ENCODE assay signal across 26 mouse cellular contexts in genomic region chr7:84192256-84192655, GRCm38 (mm10). TPM values are rescaled to one million over a fixed set of nuclear protein-coding genes. Genes with fewer than 3 reads are reported as not detected.
DNase-seq lines count a peak whose midpoint lies in the region; ATAC-seq and TF ChIP-seq lines count a peak whose summit lies in the region.
"Had no signal": no experiment of that assay in that cellular context is flagged by ENCODE, and none has a peak within 500 bp of the region (broad histone marks: within the 10 kb centered on the region; RNA-seq: fewer than 3 reads in every experiment).

No protein-coding gene starts in this region.

- peak; percentile 42 for DNase-seq in CD4-positive, CD25-positive, alpha-beta regulatory T cell, adult 2 months (ENCODE audit: low read depth, low spot score)
- DNase-seq in MEL (ENCODE audit: low read depth, low spot score), result peak; percentile 6
- no peak for DNase-seq in left cerebral cortex, adult 2 months (ENCODE audit: extremely low spot score in 1 of 2, low spot score in 2 of 2)
- DNase-seq in midbrain, embryonic 10.5 days (ENCODE audit: low spot score), result no peak
- DNase-seq: adrenal gland, adult 2 months; adrenal gland, postnatal 14 days; cerebellum, adult 11-12 months; cerebellum, adult 8-10 months; cerebellum, postnatal 14 days; forebrain, postnatal 0 days; gastrocnemius, postnatal 14 days; heart, adult 18-20 months; heart, postnatal 10 days; heart, postnatal 4 days; kidney, adult 11 months; kidney, adult 8-10 months had no signal

- TF ChIP-seq RAD21 in MEL (IDR thresholded peaks at IDR 0.05; ENCODE audit: low read depth, low read length), result no peak

- intact Hi-C loops in left cerebral cortex, adult 2 months (cut with DNase I), result no loop called here

- H3K36me3 ChIP-seq in MEL (ENCODE audit: control insufficient read depth in 1 of 2, insufficient read depth in 2 of 2, low read length in 2 of 2), result peaks cover 0 to 3% of the 10 kb centered on the region in 2 experiments; a peak in 2 of 4 replicates
- H3K36me3 ChIP-seq in midbrain, embryonic 10.5 days, result no peaks in the 10 kb centered on the region
- H3K36me3 ChIP-seq: embryonic facial prominence, embryonic 12.5 days; embryonic facial prominence, embryonic 15.5 days; heart, embryonic 12.5 days; heart, embryonic 15.5 days; intestine, embryonic 15.5 days had no signal

- no peak for TF ChIP-seq CTCF in MEL (IDR thresholded peaks at IDR 0.05 in 2 of 3, conservative IDR thresholded peaks at IDR 0.05 in 1 of 3; ENCODE audit: control insufficient read depth in 1 of 3, insufficient read depth in 1 of 3, low read depth in 2 of 3, low read length in 3 of 3, poor library complexity in 1 of 3, severe bottlenecking in 1 of 3)
- no peak for TF ChIP-seq CTCF in left cerebral cortex, adult 2 months (IDR thresholded peaks at IDR 0.05)

- no peaks in the 10 kb centered on the region for H3K27me3 ChIP-seq in MEL (ENCODE audit: control insufficient read depth in 1 of 2, insufficient read depth in 2 of 2, low read length in 2 of 2)
- peaks cover 9% of the 10 kb centered on the region; the same call in 1 of the 2 replicates for H3K27me3 ChIP-seq in midbrain, embryonic 10.5 days (ENCODE audit: low read depth, poor library complexity, severe bottlenecking)
- H3K27me3 ChIP-seq: embryonic facial prominence, embryonic 12.5 days; embryonic facial prominence, embryonic 15.5 days; heart, embryonic 12.5 days; heart, embryonic 15.5 days; intestine, embryonic 15.5 days had no signal

- H3K4me1 ChIP-seq in MEL (ENCODE audit: control insufficient read depth in 1 of 2, insufficient read depth in 2 of 2, low read length in 2 of 2), result peaks cover 0 to 21% of the 10 kb centered on the region in 2 experiments; a peak in 2 of 4 replicates
- no peaks in the 10 kb centered on the region for H3K4me1 ChIP-seq in midbrain, embryonic 10.5 days
- H3K4me1 ChIP-seq: embryonic facial prominence, embryonic 12.5 days; embryonic facial prominence, embryonic 15.5 days; heart, embryonic 12.5 days; heart, embryonic 15.5 days; intestine, embryonic 15.5 days had no signal

- ATAC-seq in inflammation-experienced regulatory T-cells, adult 6 months, result peak; percentile 74
- ATAC-seq in frontal cortex, adult (ENCODE audit: low TSS enrichment), result no peak
- ATAC-seq: forebrain, embryonic 14.5 days; forebrain, postnatal 0 days; hindbrain, postnatal 0 days; intestine, embryonic 15.5 days had no signal

- no peaks in the 10 kb centered on the region for H3K9me3 ChIP-seq in MEL (replicated peaks; ENCODE audit: insufficient read depth, low read length)
- H3K9me3 ChIP-seq in midbrain, embryonic 10.5 days (replicated peaks), result no peaks in the 10 kb centered on the region
- H3K9me3 ChIP-seq: embryonic facial prominence, embryonic 12.5 days; embryonic facial prominence, embryonic 15.5 days; heart, embryonic 15.5 days; intestine, embryonic 15.5 days had no signal

- WGBS in midbrain, embryonic 10.5 days, result 85% methylated on average over 3 of the region's 3 CpGs

- H3K27ac ChIP-seq in MEL (ENCODE audit: control insufficient read depth, low read depth, low read length), result no peak overlapping the region
- no peak overlapping the region for H3K27ac ChIP-seq in left cerebral cortex, adult 2 months
- no peak overlapping the region for H3K27ac ChIP-seq in midbrain, embryonic 10.5 days (replicated peaks)
- H3K27ac ChIP-seq: embryonic facial prominence, embryonic 12.5 days; embryonic facial prominence, embryonic 15.5 days; heart, embryonic 15.5 days; hindbrain, embryonic 14.5 days; hindbrain, postnatal 0 days; intestine, embryonic 15.5 days had no signal

- no peaks in the 10 kb centered on the region for H3K79me2 ChIP-seq in MEL (ENCODE audit: control insufficient read depth, insufficient read depth, low read length, poor library complexity)

- H3K4me3 ChIP-seq in MEL (ENCODE audit: control insufficient read depth in 1 of 2, insufficient read depth in 1 of 2, low read depth in 2 of 2, low read length in 2 of 2), result no peak overlapping the region
- H3K4me3 ChIP-seq in left cerebral cortex, adult 2 months, result no peak overlapping the region
- no peak overlapping the region for H3K4me3 ChIP-seq in midbrain, embryonic 10.5 days
- H3K4me3 ChIP-seq: embryonic facial prominence, embryonic 12.5 days; embryonic facial prominence, embryonic 15.5 days; heart, embryonic 12.5 days; heart, embryonic 15.5 days; intestine, embryonic 15.5 days had no signal

- no peak for TF ChIP-seq EP300 in MEL (IDR thresholded peaks at IDR 0.05; ENCODE audit: low read depth in 1 of 2, low read length in 2 of 2)

- no peak overlapping the region for H3K9ac ChIP-seq in MEL (ENCODE audit: control insufficient read depth, low read depth, low read length, poor library complexity, severe bottlenecking)
- H3K9ac ChIP-seq: embryonic facial prominence, embryonic 12.5 days; embryonic facial prominence, embryonic 15.5 days; forebrain, postnatal 0 days; heart, embryonic 12.5 days; heart, embryonic 15.5 days; hindbrain, embryonic 14.5 days; intestine, embryonic 15.5 days had no signal

- no peak for TF ChIP-seq POLR2A in MEL (IDR thresholded peaks at IDR 0.05; ENCODE audit: control insufficient read depth in 1 of 2, insufficient read depth in 1 of 2, low read depth in 1 of 2, low read length in 2 of 2, poor library complexity in 1 of 2)

TF ChIP-seq in MEL, 35 proteins besides CTCF, POLR2A, EP300 and RAD21:
- TF ChIP-seq ZC3H11A (IDR thresholded peaks at IDR 0.05; ENCODE audit: low read depth, low read length), result no peak
- no peak for TF ChIP-seq NRF1 (IDR thresholded peaks at IDR 0.05; ENCODE audit: insufficient read depth, low read depth, low read length, poor library complexity, severe bottlenecking)
- no peak for TF ChIP-seq SIN3A (IDR thresholded peaks at IDR 0.05; ENCODE audit: low read length)
- TF ChIP-seq E2F4 (IDR thresholded peaks at IDR 0.05; ENCODE audit: borderline replicate concordance, low read depth, low read length), result no peak
- TF ChIP-seq GATA1 (IDR thresholded peaks at IDR 0.05; ENCODE audit: low read depth, low read length), result no peak
TF ChIP-seq in MEL: peak in this region for 0.

RNA-seq across cellular contexts. Expression of gene Abhd17c, which starts 40.6 kb away (rescaled TPM):
- 33.5 and 34.0 TPM in 2 replicates for total RNA-seq in MEL (2012; rRNA removed)
- 10 to 100 TPM in 1 of 2 experiments, not detected in 1; 55.7 TPM for polyA plus RNA-seq in MEL (2012; ENCODE audit: insufficient read depth in 1 of 2, insufficient read length in 2 of 2, low read depth in 1 of 2, low replicate concordance in 2 of 2, missing spikeins in 1 of 2)
- polyA plus RNA-seq in inflammation-experienced regulatory T-cells, adult 6 months (2017; shearing (Covaris generic)), result 10 to 100 TPM in 2 of 3 experiments, 1 to 10 TPM in 1; 7.1 to 14.5 (median 10.9) TPM
- 10 to 100 TPM; 33.3 to 37.6 TPM for total RNA-seq in left cerebral cortex, adult 2 months (2021)
- 11.9 and 17.2 TPM in 2 replicates for polyA plus RNA-seq in midbrain, embryonic 10.5 days (2016; fragmentation: Nextera tagmentation; extraction: Ambion mirVana)

Comparison
In these comparisons a context has a peak if more than half of its experiments do, and no peak if none do; other contexts are left out.
1. DNase-seq: peak in CD4-positive, CD25-positive, alpha-beta regulatory T cell, adult 2 months (single experiment) and MEL (single experiment); none in left cerebral cortex, adult 2 months (0 of 2) and midbrain, embryonic 10.5 days (single experiment).